In the genomic region with DNA sequence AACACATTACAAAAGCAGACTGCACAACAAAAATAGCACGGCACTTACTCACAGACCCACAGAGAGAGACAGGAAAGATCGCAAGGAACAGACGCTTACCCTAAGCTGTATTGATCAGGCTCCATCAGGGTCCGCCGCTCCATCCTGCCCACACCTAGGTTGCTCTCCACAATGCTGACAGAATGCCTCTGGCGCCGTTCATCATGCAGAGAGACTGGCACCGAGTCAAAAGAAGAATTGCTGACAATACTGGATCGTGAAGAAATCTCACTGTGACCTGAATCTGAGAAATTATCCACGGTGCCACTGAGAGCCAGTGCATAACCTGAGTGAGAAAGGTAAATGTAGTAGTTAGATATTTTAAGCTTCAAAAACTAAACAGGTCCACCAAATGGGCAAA, we compare ENCODE assay signal across 24 mouse cellular contexts.
DNase-seq lines count a peak whose midpoint lies in the region; ATAC-seq and TF ChIP-seq lines count a peak whose summit lies in the region.
"Had no signal": no experiment of that assay in that cellular context is flagged by ENCODE, and none has a peak within 500 bp of the region (broad histone marks: within the 10 kb centered on the region; RNA-seq: fewer than 3 reads in every experiment).

No protein-coding gene starts in this region.

- peaks cover 4% of the 10 kb centered on the region; the same call in 1 of the 2 replicates for H3K4me1 ChIP-seq in lung, adult 2 months (ENCODE audit: control insufficient read depth, insufficient read depth, low read length)
- H3K4me1 ChIP-seq in kidney, adult 2 months (ENCODE audit: control insufficient read depth, insufficient read depth, low read length), result no peaks in the 10 kb centered on the region
- H3K4me1 ChIP-seq: forebrain, embryonic 15.5 days; hindbrain, embryonic 13.5 days; intestine, embryonic 15.5 days; neural tube, embryonic 15.5 days had no signal

- no peak overlapping the region for H3K4me3 ChIP-seq in lung, adult 2 months (replicated peaks; ENCODE audit: extremely low read depth, low read depth, low read length)
- H3K4me3 ChIP-seq in kidney, adult 2 months (ENCODE audit: insufficient read depth, low read depth, low read length), result no peak overlapping the region
- H3K4me3 ChIP-seq: embryonic facial prominence, embryonic 10.5 days; forebrain, embryonic 15.5 days; hindbrain, embryonic 13.5 days; intestine, embryonic 15.5 days; liver, embryonic 13.5 days; neural tube, embryonic 15.5 days had no signal

- no peak for TF ChIP-seq CTCF in lung, adult 2 months (IDR thresholded peaks at IDR 0.05; ENCODE audit: insufficient read depth, low read length)
- no peak for TF ChIP-seq CTCF in kidney, adult 2 months (conservative IDR thresholded peaks at IDR 0.05; ENCODE audit: insufficient read depth, insufficient read length, low read depth, low read length)

- no peak for TF ChIP-seq POLR2A in lung, adult 2 months (IDR thresholded peaks at IDR 0.05; ENCODE audit: borderline replicate concordance, extremely low read depth, low read depth, low read length)
- TF ChIP-seq POLR2A in kidney, adult 2 months (IDR thresholded peaks at IDR 0.05; ENCODE audit: low read depth, low read length), result no peak

- ATAC-seq in frontal cortex, adult (ENCODE audit: low TSS enrichment), result 0 out of 2 replicates have a peak, but pooled peaks have one; percentile 6
- ATAC-seq: forebrain, embryonic 15.5 days; intestine, embryonic 15.5 days; midbrain, embryonic 16.5 days had no signal

- H3K36me3 ChIP-seq in kidney, adult 2 months (ENCODE audit: control insufficient read depth, insufficient read depth, low read length), result peaks cover 2% of the 10 kb centered on the region

- 82% methylated on average over 10 of the region's 10 CpGs for WGBS in lung, adult 2 months
- 87% methylated on average over 10 of the region's 10 CpGs for WGBS in kidney, adult 2 months

- no peak overlapping the region for H3K27ac ChIP-seq in kidney, adult 2 months (ENCODE audit: insufficient read depth, low read depth, low read length)
- H3K27ac ChIP-seq: embryonic facial prominence, embryonic 10.5 days; forebrain, embryonic 15.5 days; hindbrain, embryonic 13.5 days; intestine, embryonic 15.5 days; liver, embryonic 13.5 days; neural tube, embryonic 15.5 days had no signal

- no peaks in the 10 kb centered on the region for H3K27me3 ChIP-seq in kidney, adult 2 months (replicated peaks; ENCODE audit: control insufficient read depth, insufficient read depth, low read length)
- H3K27me3 ChIP-seq: forebrain, embryonic 15.5 days; hindbrain, embryonic 13.5 days; intestine, embryonic 15.5 days; liver, embryonic 13.5 days; neural tube, embryonic 15.5 days had no signal

- no peak for DNase-seq in frontal cortex, postnatal 10 days (ENCODE audit: low spot score in 2 of 2)
- DNase-seq in brain, adult 2 months (ENCODE audit: low read depth, low spot score), result peak; percentile 76
- DNase-seq in cerebellum, adult 8-10 months, result peak; percentile 55
- peak; percentile 55 to 58 for DNase-seq in cerebellum, postnatal 36 days
- no peak for DNase-seq in lung, adult 2 months
- DNase-seq in kidney, adult 2 months, result no peak
- DNase-seq: adrenal gland, postnatal 14 days; gastrocnemius, postnatal 25 days; kidney, adult 9 months; kidney, postnatal 14 days; liver, embryonic 13.5 days; lung, embryonic 14.5 days; lung, postnatal 36 days; right cerebral cortex, adult 18-20 months; right cerebral cortex, postnatal 4 days; thymus, adult 18-20 months; thymus, postnatal 36 days had no signal

Comparison
In these comparisons a context has a peak if more than half of its experiments do, and no peak if none do; other contexts are left out.
1. DNase-seq: peak in brain, adult 2 months (single experiment), cerebellum, adult 8-10 months (single experiment) and cerebellum, postnatal 36 days (2 of 2); none in frontal cortex, postnatal 10 days (0 of 2), lung, adult 2 months (single experiment) and kidney, adult 2 months (single experiment).